Mouse (Mus musculus) c-Kit-positive CD71-negative TER-119-negative erythroid progenitor cells, embryonic 14.5 days (primary cell): Measurements from ENCODE around the gene Utp14a.
A peak's percentile ranks its signal among the peaks of the same experiment; 100 is the strongest.

ENCODE experiments used
- DNase-seq: peaks from one replicate; pipeline ENCODE4 v3.0.0-alpha.2; 2013; ENCODE audit warnings: low read depth

Gene Utp14a

GRCm38 (mm10) chrX:48311727-48312126 is 55.1 kb downstream of the Utp14a start:
- DNase-seq = no peak

DNA sequence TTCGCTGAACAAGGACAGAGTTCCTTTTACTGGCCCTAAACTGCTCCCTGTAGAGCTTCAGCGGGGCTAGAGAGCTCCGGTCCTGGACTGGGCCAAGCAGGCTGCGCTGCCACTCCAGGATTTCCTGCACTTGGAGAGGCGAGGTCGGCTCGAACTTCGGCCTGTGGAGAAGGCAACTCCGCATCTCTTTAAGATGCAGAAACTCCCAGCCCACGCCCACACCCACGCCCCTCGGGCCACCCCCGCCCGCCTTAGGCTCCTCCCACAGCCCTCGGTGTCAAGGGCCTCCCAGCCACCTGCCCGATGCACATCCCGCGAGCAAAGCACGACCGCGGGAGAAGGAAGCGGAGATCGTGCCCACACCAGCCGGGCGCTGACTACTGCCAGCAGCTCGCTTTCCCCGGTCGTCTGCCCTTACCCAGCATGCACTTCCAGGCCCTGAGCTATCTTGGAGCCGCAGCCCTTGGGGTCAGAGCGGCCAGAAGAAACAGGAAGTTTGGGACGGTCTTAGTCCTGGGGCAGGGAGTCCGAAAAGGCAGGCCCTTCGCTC is 57.9 kb downstream of the Utp14a start:
- peak; percentile 68 for DNase-seq

DNA sequence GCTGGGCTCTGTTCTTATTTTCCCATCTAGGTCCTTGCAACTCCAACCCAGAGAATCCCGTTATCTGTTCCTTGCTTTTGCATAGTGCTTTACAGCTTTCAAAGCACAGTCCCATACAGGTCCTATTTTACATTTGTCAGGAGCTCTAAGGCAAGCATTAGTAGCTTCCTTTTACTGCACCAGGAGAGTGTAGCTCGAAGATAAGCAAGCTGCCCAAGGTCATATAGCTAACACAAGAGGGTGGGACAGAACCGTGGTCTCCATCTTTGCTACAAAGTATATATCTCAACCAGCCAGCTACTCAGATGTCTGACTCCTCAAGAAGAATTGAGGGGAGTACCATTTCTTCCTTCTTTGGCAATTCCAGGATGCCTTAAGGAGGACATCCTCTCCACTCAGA is 60.8 kb downstream of the Utp14a start:
- no peak for DNase-seq

GRCm38 (mm10) chrX:48318194-48318593 is 61.5 kb downstream of the Utp14a start:
- no peak for DNase-seq
